Mouse (Mus musculus): ENCODE data around the gene Gmpr.

The Gmpr gene

DNA sequence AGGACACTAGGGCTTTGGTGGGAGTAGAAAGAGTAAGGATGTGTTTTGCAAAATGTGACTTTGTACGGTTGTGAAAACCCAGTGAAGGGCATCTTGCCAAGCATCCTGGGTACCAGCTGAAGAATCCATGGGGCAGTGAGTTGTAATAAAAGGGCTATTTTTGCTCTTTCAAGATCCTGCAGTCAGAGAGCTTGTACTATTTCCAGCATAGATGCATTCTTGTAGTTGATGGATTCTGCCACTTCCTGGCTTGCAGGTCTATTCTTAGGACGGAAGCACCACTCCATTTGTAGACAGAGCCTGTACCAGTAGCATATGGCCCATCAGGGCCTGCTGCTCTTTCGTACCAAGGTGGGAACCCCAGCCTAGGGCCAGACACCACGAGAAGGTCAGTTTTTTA is 21.5 kb downstream of the Gmpr start:
- in situ Hi-C loops (cut with MboI; ENCODE audit: low pct_unique_long_range_greater_than_20kb in 1 of 2, low sequenced_read_pairs in 2 of 2, unreplicated experiment in 1 of 2), result no loop called here

DNA sequence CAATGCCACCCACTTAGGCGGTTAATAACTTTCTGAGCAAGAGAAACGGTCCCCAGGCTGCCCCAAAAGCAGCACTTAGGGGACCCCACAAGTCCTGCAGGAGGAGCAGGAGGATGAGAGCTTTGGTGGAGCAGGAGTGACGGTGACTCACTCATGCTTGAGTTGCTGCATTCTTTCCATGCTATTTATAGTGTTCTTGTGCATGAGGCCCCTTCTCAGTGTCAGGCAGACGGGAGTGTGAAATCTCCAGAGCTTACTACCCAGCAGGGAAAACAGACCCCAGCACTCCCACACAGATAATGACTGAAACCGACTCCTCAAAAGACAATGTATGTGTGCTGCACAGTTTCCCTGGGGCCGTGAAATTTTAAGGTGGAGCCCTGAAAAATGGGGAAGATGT is 23.5 kb downstream of the Gmpr start:
- in situ Hi-C loops (cut with MboI; ENCODE audit: low pct_unique_long_range_greater_than_20kb in 1 of 2, low sequenced_read_pairs in 2 of 2, unreplicated experiment in 1 of 2), result no loop called here

DNA sequence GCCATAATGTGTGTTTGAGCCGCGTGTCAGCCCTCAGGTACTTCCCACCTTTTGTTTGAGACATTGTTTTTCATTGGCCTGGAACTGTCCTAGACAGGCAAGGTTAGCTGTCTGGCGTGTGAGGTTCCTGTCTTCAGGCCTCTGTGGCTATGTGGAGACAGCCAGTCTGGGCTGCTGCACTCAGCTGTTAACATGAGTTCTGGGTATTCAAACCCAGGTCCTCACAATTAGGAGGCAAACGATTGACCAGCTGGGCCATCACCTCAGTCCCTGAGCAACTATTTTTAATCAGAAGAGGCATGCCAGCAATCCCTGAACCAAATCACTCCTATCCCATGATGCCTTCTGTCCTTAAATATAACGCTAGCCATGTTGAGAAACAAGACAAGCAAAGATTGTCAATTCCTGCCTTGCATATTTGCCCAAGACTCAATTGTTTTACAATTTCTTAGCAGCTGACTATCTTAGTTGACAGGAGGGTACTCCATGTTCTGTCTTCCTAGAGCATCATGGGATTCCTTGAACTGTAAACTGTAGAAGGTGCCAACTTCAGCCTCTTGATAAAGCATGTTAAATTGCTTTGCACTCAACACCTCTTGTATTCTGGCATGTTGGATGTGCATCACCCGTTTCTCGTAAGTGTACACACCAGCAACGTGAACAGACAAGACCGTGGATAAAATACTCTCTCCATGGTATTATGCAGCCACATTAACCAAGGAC is 28.6 kb downstream of the Gmpr start:
- in situ Hi-C loops (cut with MboI; ENCODE audit: low pct_unique_long_range_greater_than_20kb in 1 of 2, low sequenced_read_pairs in 2 of 2, unreplicated experiment in 1 of 2), result no loop called here

DNA sequence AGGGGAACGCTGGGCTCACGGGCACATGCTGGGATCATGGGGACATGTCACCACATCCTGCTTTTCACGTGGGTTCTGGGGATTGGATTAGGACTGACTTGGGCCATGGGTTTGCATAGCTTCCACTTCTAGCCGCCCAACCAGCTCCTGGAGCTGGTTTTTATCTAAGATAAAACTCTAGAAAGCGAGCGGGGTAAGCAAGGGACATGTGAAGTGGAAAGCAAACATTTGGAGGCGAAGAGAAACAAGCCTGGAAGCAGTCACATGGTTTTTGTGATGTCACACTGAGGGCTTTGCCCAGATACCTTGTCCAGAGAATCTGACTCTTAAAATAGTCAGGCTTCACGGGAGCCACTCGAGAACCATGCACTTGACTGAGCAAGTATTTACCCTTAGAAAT is 29.9 kb downstream of the Gmpr start:
- in situ Hi-C loops (cut with MboI; ENCODE audit: low pct_unique_long_range_greater_than_20kb in 1 of 2, low sequenced_read_pairs in 2 of 2, unreplicated experiment in 1 of 2), result no loop called here

DNA sequence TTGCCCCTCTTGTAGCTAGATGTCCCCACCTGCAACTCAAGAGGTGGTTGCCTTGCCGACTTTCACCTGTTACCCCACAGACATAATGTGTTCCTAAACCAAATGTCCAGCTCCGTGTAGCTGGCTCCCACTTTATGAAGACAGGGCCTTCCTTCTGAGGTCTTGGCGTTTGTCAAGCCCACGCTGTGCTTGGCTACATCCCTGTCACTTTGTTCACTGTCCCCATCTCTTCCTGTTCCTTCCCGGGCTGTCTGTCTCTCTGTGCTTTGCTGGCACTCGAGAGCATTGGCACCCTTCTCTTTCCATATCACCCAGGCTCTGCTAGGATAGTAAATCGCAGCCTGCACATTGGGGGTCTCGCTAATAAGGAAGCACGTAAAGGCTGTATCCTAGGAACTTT is 30.8 kb downstream of the Gmpr start:
- in situ Hi-C loops (cut with MboI; ENCODE audit: low pct_unique_long_range_greater_than_20kb in 1 of 2, low sequenced_read_pairs in 2 of 2, unreplicated experiment in 1 of 2), result no loop called here

DNA sequence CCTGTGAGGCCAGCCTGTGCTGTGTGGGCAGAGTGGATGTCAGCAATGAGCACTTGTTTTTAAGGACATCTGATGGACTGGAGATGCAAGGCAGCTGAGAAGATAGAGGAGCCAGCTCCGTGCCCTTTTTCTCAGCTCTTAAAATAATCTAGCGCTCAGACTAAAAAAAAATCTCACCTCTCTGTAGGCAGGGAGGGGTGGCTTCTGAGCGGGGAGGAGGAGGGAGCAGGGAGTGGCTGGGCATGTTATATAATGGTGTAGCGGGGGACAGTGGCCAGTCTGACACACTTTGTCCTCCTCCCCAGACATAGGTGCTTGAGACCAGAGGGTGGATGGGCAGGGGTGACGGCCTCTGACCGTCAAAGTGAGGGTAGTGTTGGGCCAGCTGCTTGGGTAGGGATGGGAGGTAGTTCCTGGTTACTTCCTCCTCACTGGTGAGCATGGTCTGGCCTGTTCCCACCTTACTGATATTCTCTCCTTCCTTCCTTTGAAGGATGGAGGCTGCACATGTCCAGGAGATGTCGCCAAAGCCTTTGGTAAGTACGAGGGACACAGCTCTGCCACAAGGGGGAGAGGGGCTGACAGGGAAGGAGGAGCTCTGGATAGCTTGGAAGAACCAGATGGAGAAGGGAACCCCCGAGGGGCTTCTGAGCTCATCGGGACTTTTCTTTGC is 31.4 kb downstream of the Gmpr start:
- in situ Hi-C loops (cut with MboI; ENCODE audit: low pct_unique_long_range_greater_than_20kb in 1 of 2, low sequenced_read_pairs in 2 of 2, unreplicated experiment in 1 of 2), result no loop called here

DNA sequence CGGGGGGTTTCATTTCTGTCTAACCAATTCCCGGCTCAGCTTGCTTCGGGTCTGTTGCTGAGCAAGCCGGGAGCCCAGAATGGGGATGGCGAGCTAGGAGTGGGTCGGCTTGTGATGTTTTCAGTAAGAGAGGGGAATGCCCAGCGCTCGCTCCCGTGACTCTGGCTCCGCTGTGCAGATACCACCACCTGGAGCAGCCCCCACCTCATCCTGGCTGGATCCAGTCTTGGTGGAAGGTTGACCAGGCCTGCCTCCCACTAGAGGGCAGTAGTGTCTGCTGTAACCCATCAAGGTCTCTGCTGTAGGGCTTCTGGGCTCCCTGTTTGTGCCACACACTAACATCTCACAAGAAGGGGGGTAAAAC is 31.9 kb downstream of the Gmpr start:
- in situ Hi-C loops (cut with MboI; ENCODE audit: low pct_unique_long_range_greater_than_20kb in 1 of 2, low sequenced_read_pairs in 2 of 2, unreplicated experiment in 1 of 2), result no loop called here

DNA sequence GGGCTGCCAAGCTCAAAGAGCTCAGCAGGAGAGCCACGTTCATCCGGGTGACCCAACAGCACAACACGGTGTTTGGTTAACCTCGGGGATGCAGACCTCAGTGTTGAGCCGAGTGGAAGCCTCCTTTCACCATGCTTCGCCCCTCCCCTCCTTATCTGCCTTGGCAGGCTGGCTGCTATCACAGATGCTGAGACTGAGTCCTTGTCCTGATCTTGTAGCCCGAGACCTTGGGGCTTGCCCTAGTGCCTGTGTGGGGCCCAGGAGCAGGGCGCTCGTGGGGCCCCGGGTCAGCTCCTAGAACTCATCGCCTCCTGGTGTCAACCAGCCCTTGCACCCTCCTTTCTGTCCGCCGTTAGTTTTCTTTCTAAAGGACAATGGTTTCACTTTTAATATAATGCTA is 38.7 kb downstream of the Gmpr start:
- in situ Hi-C loops (cut with MboI; ENCODE audit: low pct_unique_long_range_greater_than_20kb in 1 of 2, low sequenced_read_pairs in 2 of 2, unreplicated experiment in 1 of 2), result no loop called here

DNA sequence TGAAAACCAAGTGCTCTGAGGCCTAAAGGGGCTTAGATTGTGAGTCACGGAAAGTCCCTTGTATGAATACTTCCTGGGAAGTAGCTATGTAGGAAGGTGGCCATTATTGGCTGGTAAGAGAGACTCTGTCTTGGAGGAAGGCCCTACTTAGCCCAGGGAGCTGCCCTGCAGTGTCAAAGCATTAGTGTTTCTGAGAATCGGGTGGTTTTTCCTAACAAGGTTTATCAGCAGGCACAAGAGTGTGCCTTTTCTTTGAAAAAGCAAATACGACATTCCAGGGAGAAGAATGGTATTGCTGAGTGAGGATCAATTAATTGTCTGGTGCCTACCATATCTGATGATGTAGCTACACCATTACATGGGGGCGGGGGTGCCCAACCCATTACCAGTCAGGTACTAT is 39.7 kb downstream of the Gmpr start:
- in situ Hi-C loops (cut with MboI; ENCODE audit: low pct_unique_long_range_greater_than_20kb in 1 of 2, low sequenced_read_pairs in 2 of 2, unreplicated experiment in 1 of 2), result no loop called here

DNA sequence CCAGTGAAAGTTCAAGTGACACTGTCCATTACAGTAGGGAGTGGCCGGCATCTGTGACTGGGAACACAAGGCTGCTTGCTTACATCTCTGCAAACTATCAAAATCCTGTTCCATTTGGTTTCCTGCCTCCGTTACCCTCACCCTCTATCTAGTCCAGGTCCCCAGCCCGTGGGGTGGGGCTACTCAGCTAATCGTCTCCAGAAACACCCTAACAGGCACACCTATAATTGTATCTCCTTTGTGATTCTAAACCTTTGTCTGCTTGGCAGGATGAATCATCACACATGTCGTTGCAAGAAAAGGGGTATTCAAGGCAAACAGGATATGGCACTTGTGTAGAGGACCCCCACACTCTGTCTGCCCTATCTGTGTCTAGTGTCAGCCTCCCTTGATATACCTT is 40.3 kb downstream of the Gmpr start:
- in situ Hi-C loops (cut with MboI; ENCODE audit: low pct_unique_long_range_greater_than_20kb in 1 of 2, low sequenced_read_pairs in 2 of 2, unreplicated experiment in 1 of 2), result no loop called here

DNA sequence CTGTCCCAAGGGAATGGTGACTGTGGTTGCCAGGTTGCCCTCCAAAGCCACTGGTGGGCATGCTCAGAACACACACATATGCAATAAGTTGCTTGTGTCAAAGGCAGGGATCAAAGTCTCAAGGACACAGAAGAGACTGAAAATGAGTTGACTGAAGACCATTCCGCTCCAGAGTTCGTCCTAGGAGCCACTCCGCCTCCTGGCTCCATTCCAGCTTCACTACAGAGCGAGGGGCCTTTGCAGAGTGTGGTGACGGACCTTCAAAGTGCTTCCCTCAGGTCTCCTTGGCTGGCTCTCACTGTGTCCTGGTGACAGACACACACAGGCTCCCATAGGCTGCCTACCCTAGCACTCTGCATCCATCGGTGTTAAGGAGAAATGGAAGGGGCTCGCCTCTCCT is 46.4 kb downstream of the Gmpr start:
- in situ Hi-C loops (cut with MboI; ENCODE audit: low pct_unique_long_range_greater_than_20kb in 1 of 2, low sequenced_read_pairs in 2 of 2, unreplicated experiment in 1 of 2), result no loop called here

DNA sequence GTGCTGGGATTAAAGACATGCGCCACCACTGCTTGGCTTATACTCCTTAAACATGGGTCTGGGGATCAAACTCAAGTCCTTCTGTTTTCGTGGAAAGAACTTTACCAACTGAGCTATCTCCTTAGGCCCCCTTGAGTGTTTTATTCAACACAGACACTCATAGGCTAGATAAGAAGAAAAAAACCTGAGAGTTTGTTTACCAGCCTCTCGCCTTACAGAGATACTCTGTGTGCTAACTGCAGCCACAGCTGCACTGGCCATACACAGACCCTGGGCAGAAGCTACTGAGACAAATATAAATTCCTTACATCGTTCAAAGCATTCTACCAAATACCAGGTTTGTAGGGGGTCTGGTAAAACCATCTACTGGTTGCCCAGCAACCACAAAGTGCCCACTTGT is 51.1 kb downstream of the Gmpr start:
- in situ Hi-C loops (cut with MboI; ENCODE audit: low pct_unique_long_range_greater_than_20kb in 1 of 2, low sequenced_read_pairs in 2 of 2, unreplicated experiment in 1 of 2), result no loop called here

DNA sequence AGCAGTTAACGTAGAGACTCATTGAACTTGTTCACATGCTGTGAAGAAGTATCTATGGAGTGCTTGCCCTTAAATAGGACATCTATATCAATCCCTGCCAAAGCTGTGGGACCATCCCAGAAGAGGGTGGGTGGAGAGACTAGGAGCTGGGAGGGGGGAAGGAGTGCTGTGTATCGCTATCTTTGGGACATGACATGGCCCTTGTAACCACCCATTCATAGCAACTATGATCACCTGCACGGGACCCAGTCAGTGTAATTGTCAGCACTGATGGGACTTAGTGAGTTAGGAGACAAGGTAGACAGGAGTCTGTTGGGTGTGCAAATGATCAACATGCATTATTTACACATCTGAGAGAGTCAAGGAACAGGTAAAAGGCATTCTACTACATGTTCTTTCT is 52.0 kb downstream of the Gmpr start:
- in situ Hi-C loops (cut with MboI; ENCODE audit: low pct_unique_long_range_greater_than_20kb in 1 of 2, low sequenced_read_pairs in 2 of 2, unreplicated experiment in 1 of 2), result no loop called here

DNA sequence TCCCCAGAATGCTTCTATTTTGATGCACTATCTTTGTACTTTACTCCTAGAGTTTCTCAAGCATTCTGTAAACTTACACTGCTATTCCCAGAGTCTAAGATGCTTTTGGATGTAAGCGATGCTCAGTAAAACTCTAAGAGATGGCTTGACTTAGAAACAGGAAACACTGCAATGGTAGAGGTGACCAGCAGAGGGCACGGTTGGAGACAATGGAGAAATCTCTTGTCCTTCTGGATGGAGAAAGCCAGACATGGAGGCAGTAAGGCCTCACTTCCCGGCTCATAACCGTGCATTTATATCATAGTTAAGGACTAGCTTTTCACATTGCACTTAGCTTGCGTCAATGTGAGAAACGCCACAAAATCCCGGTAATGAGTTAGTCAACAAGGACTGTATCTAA is 53.3 kb downstream of the Gmpr start:
- in situ Hi-C loops (cut with MboI; ENCODE audit: low pct_unique_long_range_greater_than_20kb in 1 of 2, low sequenced_read_pairs in 2 of 2, unreplicated experiment in 1 of 2), result no loop called here

DNA sequence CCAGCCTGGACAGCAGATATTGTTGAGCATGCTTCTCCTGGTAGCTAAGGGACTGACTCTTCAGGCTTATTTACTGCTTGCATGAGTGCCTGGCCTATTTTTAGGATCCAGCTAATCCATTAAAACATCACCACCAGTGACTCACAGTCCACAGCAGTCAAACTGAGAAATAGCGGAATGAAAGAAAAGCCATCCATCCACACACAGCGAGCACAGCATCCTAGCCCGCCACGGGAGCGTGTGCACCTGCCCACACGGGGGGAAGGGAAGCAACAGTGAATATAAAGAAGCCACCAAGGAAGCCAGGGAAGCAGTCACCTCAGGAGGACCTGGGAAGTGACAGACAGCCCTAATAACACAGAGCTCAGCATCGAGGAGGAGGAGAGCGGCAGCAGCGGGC is 54.8 kb downstream of the Gmpr start:
- in situ Hi-C loops (cut with MboI; ENCODE audit: low pct_unique_long_range_greater_than_20kb in 1 of 2, low sequenced_read_pairs in 2 of 2, unreplicated experiment in 1 of 2), result no loop called here

DNA sequence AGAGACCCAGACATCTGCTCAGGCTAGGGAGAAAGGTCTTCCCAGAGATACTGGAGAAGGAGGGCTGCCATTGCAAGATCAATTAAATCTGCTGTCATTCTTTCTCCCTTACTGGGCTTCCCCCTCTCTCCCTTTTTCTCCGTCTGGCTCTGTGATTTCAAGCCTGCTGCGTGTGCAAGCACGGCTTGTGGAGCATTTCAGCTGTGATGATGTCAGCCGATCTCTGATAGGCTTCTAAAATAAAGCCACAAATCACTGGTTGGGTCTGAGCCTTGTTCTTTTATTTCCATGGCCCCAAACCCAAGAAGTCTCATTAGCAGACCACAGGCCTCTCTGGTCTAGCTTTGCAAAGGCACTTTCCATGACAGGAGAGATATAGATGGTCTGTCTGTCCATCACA is 57.7 kb downstream of the Gmpr start:
- in situ Hi-C loops (cut with MboI; ENCODE audit: low pct_unique_long_range_greater_than_20kb in 1 of 2, low sequenced_read_pairs in 2 of 2, unreplicated experiment in 1 of 2), result no loop called here

DNA sequence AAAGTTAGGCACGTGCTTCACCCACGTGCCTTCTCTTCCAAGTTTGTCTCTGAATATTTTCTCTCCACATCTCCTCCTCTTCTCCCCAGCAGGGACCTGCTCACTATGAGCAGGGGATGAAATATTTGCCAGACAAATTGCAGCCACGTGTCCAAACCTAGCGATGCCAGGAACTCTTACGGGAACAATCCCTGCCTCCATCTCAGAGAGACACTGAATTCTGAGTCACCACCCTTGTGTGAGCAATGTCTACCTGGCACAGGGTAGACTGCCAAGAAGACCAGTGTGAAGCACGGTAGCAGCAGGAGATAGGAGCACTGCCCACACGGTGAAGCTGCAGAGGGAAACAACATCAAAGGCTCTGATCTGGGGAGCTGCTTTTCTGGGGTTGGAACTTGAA is 62.7 kb downstream of the Gmpr start:
- in situ Hi-C loops (cut with MboI; ENCODE audit: low pct_unique_long_range_greater_than_20kb in 1 of 2, low sequenced_read_pairs in 2 of 2, unreplicated experiment in 1 of 2), result no loop called here

DNA sequence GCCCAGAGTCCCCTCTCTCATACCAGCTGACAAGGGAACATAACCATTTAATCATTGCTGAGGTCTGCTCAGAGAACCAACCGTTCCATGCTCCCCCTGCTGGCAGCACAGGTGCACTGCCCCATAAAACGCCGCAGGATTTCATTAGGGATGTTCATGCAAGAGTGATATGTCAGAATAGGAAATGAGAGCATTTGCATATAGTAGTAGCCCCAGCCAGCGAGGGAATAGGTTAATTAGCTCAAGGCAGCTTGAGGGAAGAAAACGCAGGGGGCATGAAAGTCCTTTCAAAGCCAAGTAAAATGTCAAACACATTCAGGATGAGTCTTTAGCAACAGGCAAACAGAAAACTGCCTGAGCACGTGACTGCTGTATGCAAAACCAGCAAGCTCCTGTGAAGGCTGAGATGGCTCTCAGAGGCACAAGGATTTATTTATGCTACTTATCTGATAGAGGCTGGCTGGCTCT is 64.6 kb downstream of the Gmpr start:
- in situ Hi-C loops (cut with MboI; ENCODE audit: low pct_unique_long_range_greater_than_20kb in 1 of 2, low sequenced_read_pairs in 2 of 2, unreplicated experiment in 1 of 2), result no loop called here

DNA sequence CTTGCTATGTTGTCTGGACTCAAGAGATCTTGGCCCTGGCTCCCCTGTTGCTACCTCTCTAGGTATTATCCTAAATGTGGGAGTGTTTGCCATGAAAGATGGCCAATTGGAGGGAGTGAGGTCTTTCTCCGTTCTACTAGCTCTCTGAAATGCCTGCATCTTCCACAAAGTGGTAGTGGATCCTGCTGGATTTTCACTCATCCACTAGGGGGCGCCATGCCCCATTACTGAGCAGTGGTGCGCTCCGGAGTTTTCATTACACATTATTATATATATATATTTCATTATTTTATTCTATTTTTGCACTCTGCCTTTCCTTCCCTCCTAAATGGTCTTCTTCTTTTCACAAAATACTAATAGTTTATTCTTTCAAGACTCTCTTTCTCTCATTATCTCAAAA is 65.5 kb downstream of the Gmpr start:
- in situ Hi-C loops (cut with MboI; ENCODE audit: low pct_unique_long_range_greater_than_20kb in 1 of 2, low sequenced_read_pairs in 2 of 2, unreplicated experiment in 1 of 2), result no loop called here

DNA sequence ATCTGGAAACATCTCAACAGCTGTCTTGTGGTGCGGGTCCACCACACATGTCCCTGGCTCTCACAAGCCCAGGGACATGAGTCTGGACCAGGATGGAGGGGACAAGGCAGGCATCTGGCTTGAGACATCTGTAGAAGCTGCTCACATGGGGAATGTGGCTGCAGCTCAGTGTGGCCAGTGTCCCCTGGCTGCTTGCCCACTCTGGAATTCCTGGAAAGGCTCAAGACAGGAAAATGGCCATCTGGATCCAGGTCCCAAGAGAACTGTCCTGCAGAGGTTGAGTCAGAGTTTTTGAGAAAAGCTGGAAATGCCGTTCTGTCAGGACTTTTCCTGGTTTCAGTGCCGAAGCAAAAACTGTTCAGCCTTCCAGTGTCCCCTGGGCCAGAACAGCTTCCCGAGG is 68.9 kb downstream of the Gmpr start:
- in situ Hi-C loops (cut with MboI; ENCODE audit: low pct_unique_long_range_greater_than_20kb in 1 of 2, low sequenced_read_pairs in 2 of 2, unreplicated experiment in 1 of 2), result no loop called here

Data from mouse embryonic stem cell (cell line).